Mouse (Mus musculus): ENCODE measurements around the gene Lhx1. TPM values are rescaled to one million over a fixed set of nuclear protein-coding genes. Genes with fewer than 3 reads are reported as not detected.

Gene Lhx1
- total RNA-seq, 4 experiments from 2014 or later, result 0.52 TPM; not detected in 3

DNA sequence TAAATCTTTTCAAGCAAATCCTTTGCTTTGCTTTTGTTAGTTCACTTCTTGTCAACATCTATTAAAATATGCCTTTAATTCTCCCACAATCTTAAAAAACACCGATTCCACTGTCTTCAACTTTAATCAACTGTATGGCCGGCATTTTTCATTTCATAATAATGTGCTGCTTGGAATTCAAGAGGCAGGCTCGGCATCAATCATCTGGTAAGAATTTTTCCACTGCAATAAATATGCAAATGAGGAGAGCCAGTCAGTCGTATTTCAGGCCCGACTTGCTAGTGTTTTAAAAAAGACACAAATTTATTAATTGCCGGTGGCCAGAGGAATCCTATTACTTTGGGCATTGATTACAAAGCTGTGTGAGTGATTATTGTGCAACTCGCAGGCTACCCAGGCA lies 43.7 kb downstream of the Lhx1 start:
- no peak for DNase-seq

- DNase-seq, result no peak
Measured at GRCm38 (mm10) chr11:84480451-84480850, 44.9 kb downstream of the Lhx1 start.

- DNase-seq, result no peak
Measured at GRCm38 (mm10) chr11:84476641-84477040, 48.7 kb downstream of the Lhx1 start.

- DNase-seq, result no peak
Measured at GRCm38 (mm10) chr11:84475991-84476390, 49.3 kb downstream of the Lhx1 start.

- no peak for DNase-seq
Measured at GRCm38 (mm10) chr11:84473093-84473667, 52.2 kb downstream of the Lhx1 start.

Other genes with a start within 250 kb of the Lhx1 start
- gene Aatf, start 12.0 kb downstream of the Lhx1 start, total RNA-seq (2022), result 10 to 100 TPM; 23.8 to 27.9 (median 24.0) TPM

Measured in adrenal gland, adult 8-10 months (tissue).